Mouse (Mus musculus) lung, postnatal 0 days (tissue): ENCODE data around the gene Shroom2. TPM values are rescaled to one million over a fixed set of nuclear protein-coding genes. Genes with fewer than 3 reads are reported as not detected.

Experiments used
- ATAC-seq: fragments of 200-750 bp; cut with Nextera tagmentation; 2 replicates; pipeline ENCODE4 v1.8.0; 2017; ENCODE audit warnings: moderate library complexity
- DNase-seq: peaks from one replicate; pipeline ENCODE4 v3.0.0-alpha.2; 2016; ENCODE audit warnings: low spot score
- H3K27ac ChIP-seq: fragments of 300-500 bp; sonication (generic); 2 replicates; pipeline ENCODE4 v1.5.1; 2014; ENCODE audit warnings: antibody characterized with exemption, mild to moderate bottlenecking, low read length, mixed read lengths
- H3K27me3 ChIP-seq: fragments of 300-500 bp; sonication (generic); replicated peaks from 2 replicates; pipeline ENCODE4 v1.6.1; 2014; ENCODE audit warnings: low read length, mixed read lengths; ENCODE audit not compliant: insufficient read depth
- H3K36me3 ChIP-seq: fragments of 300-500 bp; sonication (generic); 2 replicates; pipeline ENCODE4 v1.6.1; 2014; ENCODE audit warnings: low read length, mixed read lengths; ENCODE audit not compliant: insufficient read depth
- H3K4me1 ChIP-seq: fragments of 300-500 bp; sonication (generic); 2 replicates; pipeline ENCODE4 v1.6.1; 2014; ENCODE audit warnings: antibody characterized with exemption, low read depth, low read length, mixed read lengths; ENCODE audit not compliant: insufficient read depth
- H3K4me2 ChIP-seq: fragments of 300-500 bp; sonication (generic); replicated peaks from 2 replicates; pipeline ENCODE4 v1.6.1; 2014; ENCODE audit warnings: low read depth, mild to moderate bottlenecking, low read length, moderate library complexity, mixed read lengths
- H3K4me3 ChIP-seq: fragments of 300-500 bp; sonication (generic); 2 replicates; pipeline ENCODE4 v1.5.1; 2014; ENCODE audit warnings: low read depth, low read length
- H3K9ac ChIP-seq: fragments of 300-500 bp; sonication (generic); replicated peaks from 2 replicates; pipeline ENCODE4 v1.6.1; 2014; ENCODE audit warnings: low read depth, mild to moderate bottlenecking
- H3K9me3 ChIP-seq: fragments of 300-500 bp; sonication (generic); 2 replicates; pipeline ENCODE4 v1.6.1; 2016; ENCODE audit warnings: low read length, mixed read lengths
- CTCF ChIP-seq: IDR thresholded peaks from 2 replicates; pipeline ENCODE4 v1.5.1; 2016; ENCODE audit warnings: antibody characterized with exemption, mild to moderate bottlenecking
- EP300 ChIP-seq: IDR thresholded peaks from 2 replicates; pipeline ENCODE4 v1.6.1; 2016; ENCODE audit warnings: antibody characterized with exemption, mild to moderate bottlenecking, control low read depth
- WGBS: fragments of 180-500 bp; shearing (Covaris S2); extraction: QIAGEN DNeasy Blood & Tissue Kit; methylation state at CpG from one replicate; pipeline ENCODE4 v1.1.7; 2014; 5-methylcytosine and 5-hydroxymethylcytosine counted together
- polyA plus RNA-seq: library from polyadenylated mRNA; unstranded; fragments of >200 nt; fragmentation: Nextera tagmentation; extraction: Ambion mirVana; gene quantifications from 2 replicates; pipeline ENCODE4 v1.2.1, GENCODE M21; 2015

Gene Shroom2
- polyA plus RNA-seq, 1 experiment from 2014 or later: 5.8 TPM

GRCm38 (mm10) chrX:152755819-152756218 is 13.4 kb downstream of the Shroom2 start:
- no peak overlapping the region for H3K9ac ChIP-seq
- no peak overlapping the region for H3K4me2 ChIP-seq
- no peak overlapping the region for H3K4me3 ChIP-seq
- DNase-seq (no peak), ATAC-seq (no peak)
- no peaks in the 10 kb centered on the region for H3K9me3 ChIP-seq
- TF ChIP-seq EP300 (no peak), CTCF (no peak)
- no peaks in the 10 kb centered on the region for H3K27me3 ChIP-seq
- 78% methylated on average over 1 of the region's 1 CpGs for WGBS
- H3K36me3 ChIP-seq: no peaks in the 10 kb centered on the region
- no peaks in the 10 kb centered on the region for H3K4me1 ChIP-seq
- H3K27ac ChIP-seq: no peak overlapping the region

- Histone ChIP-seq H3K4me1 (no peaks in the 10 kb centered on the region), H3K4me3 (no peak overlapping the region), H3K36me3 (no peaks in the 10 kb centered on the region), H3K27me3 (no peaks in the 10 kb centered on the region), H3K9ac (no peak overlapping the region), H3K4me2 (no peak overlapping the region), H3K9me3 (no peaks in the 10 kb centered on the region), H3K27ac (no peak overlapping the region)
- TF ChIP-seq EP300 (no peak), CTCF (no peak)
- DNase-seq (no peak), ATAC-seq (no peak)
- 80% methylated on average over 2 of the region's 2 CpGs for WGBS
These were observed 23.3 kb downstream of the Shroom2 start for GRCm38 (mm10) chrX:152745925-152746324.

- ATAC-seq: peak; percentile 58
- Histone ChIP-seq H3K9me3 (no peaks in the 10 kb centered on the region), H3K9ac (no peak overlapping the region), H3K27ac (peak overlapping the region; percentile 4; the same call in 1 of the 2 replicates), H3K36me3 (no peaks in the 10 kb centered on the region), H3K27me3 (no peaks in the 10 kb centered on the region), H3K4me1 (no peaks in the 10 kb centered on the region), H3K4me2 (no peak overlapping the region), H3K4me3 (no peak overlapping the region)
- TF ChIP-seq EP300 (peak; percentile 83), CTCF (no peak)
- peak; percentile 33 for DNase-seq
These were observed 25.6 kb downstream of the Shroom2 start for GRCm38 (mm10) chrX:152743642-152744041.

- Histone ChIP-seq H3K36me3 (no peaks in the 10 kb centered on the region), H3K4me3 (no peak overlapping the region), H3K4me2 (no peak overlapping the region), H3K27ac (no peak overlapping the region), H3K4me1 (no peaks in the 10 kb centered on the region), H3K9me3 (no peaks in the 10 kb centered on the region), H3K9ac (no peak overlapping the region), H3K27me3 (no peaks in the 10 kb centered on the region)
- DNase-seq (no peak), ATAC-seq (no peak)
- TF ChIP-seq EP300: no peak
- 62% methylated on average over 4 of the region's 4 CpGs for WGBS
These were observed 30.4 kb downstream of the Shroom2 start for GRCm38 (mm10) chrX:152738759-152739368.

GRCm38 (mm10) chrX:152738191-152738590 is 31.1 kb downstream of the Shroom2 start:
- H3K9me3 ChIP-seq: no peaks in the 10 kb centered on the region
- no peak for DNase-seq
- H3K4me2 ChIP-seq: no peak overlapping the region
- H3K27ac ChIP-seq: no peak overlapping the region
- no peaks in the 10 kb centered on the region for H3K36me3 ChIP-seq
- no peak overlapping the region for H3K4me3 ChIP-seq
- no peak for ATAC-seq
- no peaks in the 10 kb centered on the region for H3K4me1 ChIP-seq
- 44% methylated on average over 2 of the region's 2 CpGs for WGBS
- no peak overlapping the region for H3K9ac ChIP-seq
- no peaks in the 10 kb centered on the region for H3K27me3 ChIP-seq
- TF ChIP-seq EP300 (no peak), CTCF (no peak)

GRCm38 (mm10) chrX:152735283-152735682 is 34.0 kb downstream of the Shroom2 start:
- Histone ChIP-seq H3K4me2 (no peak overlapping the region), H3K4me1 (no peaks in the 10 kb centered on the region), H3K4me3 (no peak overlapping the region), H3K27me3 (no peaks in the 10 kb centered on the region), H3K27ac (no peak overlapping the region), H3K9ac (no peak overlapping the region), H3K36me3 (no peaks in the 10 kb centered on the region), H3K9me3 (no peaks in the 10 kb centered on the region)
- TF ChIP-seq CTCF (no peak), EP300 (peak; percentile 41; the same call in 1 of the 2 replicates)
- DNase-seq: peak; percentile 16
- ATAC-seq: peak; percentile 41; the same call in 1 of the 2 replicates

GRCm38 (mm10) chrX:152716693-152717092 is 52.6 kb downstream of the Shroom2 start:
- DNase-seq (no peak), ATAC-seq (no peak)
- Histone ChIP-seq H3K27ac (no peak overlapping the region), H3K9ac (no peak overlapping the region), H3K27me3 (no peaks in the 10 kb centered on the region), H3K4me1 (no peaks in the 10 kb centered on the region), H3K4me3 (no peak overlapping the region), H3K4me2 (no peak overlapping the region), H3K9me3 (no peaks in the 10 kb centered on the region), H3K36me3 (no peaks in the 10 kb centered on the region)
- TF ChIP-seq CTCF (no peak), EP300 (no peak)
